Mouse (Mus musculus) lung, adult 2 months (tissue): ENCODE results near the gene Perp.

Source experiments
- CTCF ChIP-seq: fragments of 200-500 bp; IDR thresholded peaks from 2 replicates; pipeline ENCODE4 v1.5.1; 2011; ENCODE audit warnings: mild to moderate bottlenecking, low read length, control low read depth; ENCODE audit not compliant: insufficient read depth
- POLR2A ChIP-seq: fragments of 200-500 bp; IDR thresholded peaks from 2 replicates; pipeline ENCODE4 v1.6.1; 2011; ENCODE audit warnings: low read depth, mild to moderate bottlenecking, control low read depth, low read length, borderline replicate concordance; ENCODE audit errors: extremely low read depth

GRCm38 (mm10) chr10:18860831-18861230 lies 16.0 kb downstream of the Perp start:
- no peak for TF ChIP-seq CTCF
- no peak for TF ChIP-seq POLR2A
